Mouse (Mus musculus) adrenal gland, postnatal 0 days (tissue): ENCODE data around the gene Hs3st5. TPM values are rescaled to one million over a fixed set of nuclear protein-coding genes. Genes with fewer than 3 reads are reported as not detected.

ENCODE experiments used
- polyA plus RNA-seq: library from polyadenylated mRNA; unstranded; fragments of >200 nt; fragmentation: Nextera tagmentation; extraction: Ambion mirVana; gene quantifications from 2 replicates; pipeline ENCODE4 v1.2.1, GENCODE M21; 2015

Hs3st5 gene
- 6.2 and 9.0 TPM in 2 replicates for polyA plus RNA-seq

GRCm38 (mm10) chr10:36506727-36507555 lies at the start of gene Hs3st5:
TSS of gene Hs3st5 (plus strand) at chr10:36506814.

